Mouse (Mus musculus) adipocyte (in vitro differentiated cells): Measurements from ENCODE around the gene Pced1b.

Source experiments
- DNase-seq: peaks from one replicate; pipeline ENCODE4 v3.0.0-alpha.2; 2016; ENCODE audit warnings: low spot score

Pced1b gene

GRCm38 (mm10) chr15:97286731-97287130 is 39.8 kb downstream of the Pced1b start:
- DNase-seq, result no peak

DNA sequence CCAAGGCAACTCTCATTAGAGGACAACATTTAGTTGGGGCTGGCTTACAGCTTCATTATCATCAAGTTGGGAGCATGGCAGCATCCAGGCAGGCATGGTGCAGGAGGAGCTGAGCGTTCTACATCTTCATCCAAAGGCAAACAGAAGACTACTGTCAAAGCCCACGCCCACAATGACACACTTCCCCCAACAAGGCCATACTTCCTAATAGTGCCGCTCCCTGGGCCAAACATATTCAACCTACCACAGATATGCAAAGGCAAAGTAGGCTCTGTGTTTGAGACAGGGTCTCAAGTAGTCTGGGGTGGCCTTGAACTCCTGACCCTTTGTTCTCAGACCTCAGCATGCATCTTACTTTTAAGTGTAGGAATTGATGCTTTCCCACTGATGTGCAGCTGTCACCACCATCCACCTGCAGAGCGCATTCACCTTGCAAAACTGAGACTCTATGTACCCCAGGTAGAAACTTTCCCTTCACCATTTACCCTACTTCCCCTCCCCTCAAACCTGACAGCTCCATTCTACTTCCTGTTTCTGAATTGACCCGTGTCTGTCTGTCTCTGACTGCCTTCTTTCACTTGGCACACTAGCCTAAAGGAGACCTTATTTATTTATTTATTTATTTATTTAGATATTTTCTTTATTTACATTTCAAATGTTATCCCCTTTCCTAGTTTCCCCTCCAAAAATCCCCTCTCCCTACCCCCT is 40.7 kb downstream of the Pced1b start:
- no peak for DNase-seq

- DNase-seq, result no peak
Measured at GRCm38 (mm10) chr15:97288690-97289089, 41.8 kb downstream of the Pced1b start.

DNA sequence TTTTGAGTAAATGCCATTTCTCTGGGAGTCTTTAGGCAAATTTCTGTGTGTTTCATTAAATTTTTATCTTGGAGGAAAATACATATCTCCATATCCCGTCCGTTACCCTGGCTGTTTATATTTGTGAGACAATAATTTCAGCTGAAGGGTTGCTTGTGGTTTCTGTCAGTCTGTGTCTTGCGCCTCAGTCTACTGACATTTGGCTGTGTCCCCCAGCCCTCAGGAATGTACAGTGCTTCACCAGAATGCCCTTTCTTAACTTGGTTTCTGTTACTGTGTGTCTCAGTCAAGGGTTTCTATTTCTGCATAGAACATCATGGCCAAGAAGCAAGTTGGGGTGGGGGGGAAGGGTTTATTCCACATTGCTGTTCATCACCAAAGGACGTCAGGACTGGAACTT is 42.3 kb downstream of the Pced1b start:
- no peak for DNase-seq

GRCm38 (mm10) chr15:97290351-97290750 is 43.4 kb downstream of the Pced1b start:
- DNase-seq, result no peak

DNA sequence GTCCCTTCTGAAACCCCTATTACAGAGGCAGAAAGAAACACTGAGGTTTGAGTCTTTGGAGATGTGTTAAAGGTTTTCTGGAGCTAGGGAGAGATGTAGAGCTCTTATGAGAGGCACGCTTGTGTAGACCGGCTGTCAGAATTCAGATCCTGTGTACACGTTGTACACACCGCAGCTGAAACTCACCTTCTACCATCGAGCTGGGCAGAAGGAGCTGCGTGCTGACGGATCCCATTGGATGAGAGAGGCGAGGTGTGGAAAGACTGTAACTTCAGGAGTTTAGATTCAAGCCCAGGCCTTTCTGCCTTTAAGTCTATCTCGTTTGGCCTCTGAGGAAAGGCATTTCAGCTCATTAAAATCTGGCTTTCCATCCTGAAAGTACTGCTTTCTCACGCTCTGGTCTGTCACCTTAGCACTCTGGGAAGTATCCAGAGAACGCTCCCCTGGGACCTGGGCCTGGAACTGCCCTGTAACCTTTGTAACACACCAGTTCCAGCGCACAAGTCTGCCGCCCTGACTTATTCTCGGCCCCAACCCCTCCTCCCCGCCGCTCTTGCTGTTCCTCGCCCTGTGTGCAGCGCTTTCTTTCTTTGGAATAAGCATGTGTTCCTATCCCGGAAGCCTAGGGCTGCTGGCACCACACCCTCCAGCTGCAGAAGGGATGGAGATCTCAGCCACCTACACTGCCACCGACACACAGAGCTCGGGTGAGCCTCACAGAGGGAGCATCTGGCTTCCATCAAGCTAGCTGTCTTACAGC is 44.6 kb downstream of the Pced1b start:
- DNase-seq, result peak; percentile 84

DNA sequence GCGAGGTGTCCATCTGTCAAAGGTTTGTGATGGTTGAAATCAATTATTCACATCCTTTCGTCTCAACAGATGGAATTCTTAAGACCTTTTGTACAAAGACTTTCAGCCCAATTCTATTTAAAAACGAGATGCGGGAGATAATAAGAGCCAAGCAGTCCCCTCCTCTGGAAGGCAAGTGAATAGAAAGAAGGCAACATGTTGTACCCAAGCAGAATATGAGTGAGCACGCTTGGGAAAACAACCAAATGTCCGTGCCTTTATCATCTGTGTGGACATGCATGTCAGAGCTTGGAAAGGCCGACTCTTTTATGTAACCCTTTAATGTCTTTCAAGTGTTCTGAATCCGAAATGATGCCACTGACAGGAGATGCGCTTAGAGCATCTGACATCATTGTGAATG is 61.0 kb downstream of the Pced1b start:
- no peak for DNase-seq

DNA sequence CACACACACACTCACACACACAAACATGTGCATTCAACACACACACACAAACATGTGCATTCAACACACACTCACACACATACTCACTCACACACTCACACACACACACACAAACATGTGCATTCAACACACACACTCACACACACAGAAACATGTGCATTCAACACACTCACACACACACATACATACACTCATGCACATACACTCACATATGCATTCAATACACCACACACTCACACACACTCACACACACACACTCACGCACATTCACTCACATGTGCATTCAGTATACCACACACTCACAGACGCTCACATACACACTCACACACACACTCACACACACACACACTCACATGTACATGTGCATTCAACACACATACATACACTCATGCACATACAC is 62.6 kb downstream of the Pced1b start:
- no peak for DNase-seq

DNA sequence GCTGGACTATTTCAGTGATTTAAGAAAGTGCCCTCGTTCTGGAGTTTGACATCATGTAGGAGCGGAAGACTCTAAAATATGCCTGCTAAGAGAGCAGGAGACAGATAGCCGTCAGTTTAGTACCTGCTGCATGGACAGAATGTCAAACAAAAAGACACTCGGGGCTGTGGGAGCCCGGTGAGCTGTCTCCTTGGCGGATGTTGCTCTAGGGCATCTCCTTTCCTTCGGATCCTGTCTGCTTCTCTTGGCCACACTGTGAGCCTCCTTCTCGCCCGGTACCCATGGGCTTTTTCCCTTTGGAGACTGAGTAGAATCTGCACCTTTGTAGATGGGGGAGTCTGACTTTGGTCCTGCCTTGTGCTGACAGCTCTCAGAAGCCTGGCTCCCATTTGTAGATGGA is 63.3 kb downstream of the Pced1b start:
- DNase-seq, result no peak

DNA sequence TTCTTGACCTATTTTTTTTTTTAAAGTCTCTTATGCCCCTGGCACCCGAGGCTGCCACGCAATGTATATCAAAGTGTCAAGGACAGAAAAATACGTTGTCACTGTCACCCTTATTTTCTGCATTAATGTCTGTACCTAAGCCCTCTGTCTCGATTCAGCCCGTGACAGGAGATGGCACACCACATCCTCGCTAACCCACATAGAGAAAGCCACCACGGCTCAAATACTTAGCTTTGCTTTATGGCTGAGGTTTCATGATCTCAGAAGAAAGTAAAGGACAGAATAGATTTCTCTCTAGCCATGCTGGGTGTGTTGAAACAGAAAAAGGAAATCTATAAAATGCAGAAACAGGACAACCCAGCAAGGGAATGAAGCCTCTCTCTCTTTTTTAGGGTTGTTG is 64.3 kb downstream of the Pced1b start:
- no peak for DNase-seq

GRCm38 (mm10) chr15:97311937-97312336 is 65.0 kb downstream of the Pced1b start:
- no peak for DNase-seq

- DNase-seq, result no peak
Measured at GRCm38 (mm10) chr15:97314720-97315421, 68.0 kb downstream of the Pced1b start.

- DNase-seq, result no peak
Measured at GRCm38 (mm10) chr15:97315422-97315757, 68.5 kb downstream of the Pced1b start.

DNA sequence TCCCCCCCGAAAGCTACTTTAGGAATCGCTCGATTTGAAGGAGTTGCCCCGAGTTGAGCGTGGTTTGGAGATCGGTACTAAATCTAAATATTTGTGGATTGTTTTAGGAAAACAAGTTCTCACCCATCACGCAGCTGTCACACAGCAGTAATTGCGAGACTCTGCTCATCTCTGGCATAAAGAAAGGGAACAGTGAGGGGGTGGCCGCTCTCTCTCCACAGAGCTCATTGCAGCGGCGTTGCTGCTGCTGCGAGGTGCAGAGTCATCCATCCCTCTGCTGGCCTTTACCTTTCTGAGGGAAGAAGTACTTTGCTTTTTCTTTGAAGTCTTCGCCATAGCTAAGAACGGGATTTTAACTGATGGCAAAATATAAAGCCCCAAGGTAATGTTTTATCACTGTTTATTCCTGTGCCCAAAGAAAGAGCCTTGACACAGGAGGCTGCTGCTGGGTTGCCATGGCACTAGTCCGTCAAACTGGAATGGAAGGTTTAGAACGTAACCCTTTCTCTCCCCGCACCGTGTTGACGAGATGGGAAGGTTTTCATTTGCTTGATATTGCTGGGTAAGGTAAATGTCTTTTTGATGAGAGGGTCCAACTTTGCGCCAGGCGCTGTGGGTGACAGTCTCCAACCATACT is 71.6 kb downstream of the Pced1b start:
- DNase-seq, result no peak

- DNase-seq, result no peak
Measured at GRCm38 (mm10) chr15:97322821-97323220, 75.9 kb downstream of the Pced1b start.

DNA sequence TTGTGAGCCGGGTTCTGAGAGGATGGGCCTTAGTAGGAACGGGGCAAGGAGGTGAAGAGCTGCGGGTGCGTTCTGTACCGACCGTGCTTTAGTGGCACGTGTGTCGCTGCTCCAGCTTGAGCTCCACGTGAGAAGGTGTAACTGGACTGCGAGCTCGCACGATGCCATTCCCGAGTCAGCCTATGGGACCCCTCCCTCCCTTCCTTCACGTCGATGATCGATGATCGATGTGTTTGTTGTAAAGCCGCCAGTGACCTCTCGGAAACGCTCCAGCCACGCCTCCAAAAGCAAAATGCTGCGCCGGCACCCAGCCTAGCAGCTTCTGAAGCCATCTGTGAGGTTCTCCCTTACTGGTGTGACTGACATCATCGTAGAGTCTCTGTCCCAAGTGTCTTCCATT is 76.6 kb downstream of the Pced1b start:
- DNase-seq, result no peak

- no peak for DNase-seq
Measured at GRCm38 (mm10) chr15:97324311-97324710, 77.4 kb downstream of the Pced1b start.

- DNase-seq, result no peak
Measured at GRCm38 (mm10) chr15:97327500-97328081, 80.7 kb downstream of the Pced1b start.

DNA sequence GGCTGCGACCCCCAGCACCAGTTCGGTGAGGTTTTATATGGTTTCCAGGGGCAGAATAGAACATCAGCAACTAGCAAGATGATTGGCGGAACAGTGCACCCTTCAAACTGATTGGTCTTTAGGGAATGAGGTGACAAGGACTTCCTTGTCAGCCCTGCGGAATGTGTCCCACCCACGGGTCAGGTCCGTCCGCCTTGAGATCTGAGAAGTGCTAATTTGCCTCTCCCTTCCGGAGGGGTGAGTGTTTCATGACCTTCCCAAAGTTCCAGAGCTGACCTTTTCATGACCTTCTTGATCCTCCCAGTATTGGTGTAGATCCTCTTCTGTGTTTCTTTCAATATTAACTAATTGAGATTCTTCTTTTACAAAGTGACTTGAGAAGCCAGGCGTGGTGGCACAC is 85.7 kb downstream of the Pced1b start:
- no peak for DNase-seq

- DNase-seq, result no peak
Measured at GRCm38 (mm10) chr15:97337636-97338352, 90.9 kb downstream of the Pced1b start.

DNA sequence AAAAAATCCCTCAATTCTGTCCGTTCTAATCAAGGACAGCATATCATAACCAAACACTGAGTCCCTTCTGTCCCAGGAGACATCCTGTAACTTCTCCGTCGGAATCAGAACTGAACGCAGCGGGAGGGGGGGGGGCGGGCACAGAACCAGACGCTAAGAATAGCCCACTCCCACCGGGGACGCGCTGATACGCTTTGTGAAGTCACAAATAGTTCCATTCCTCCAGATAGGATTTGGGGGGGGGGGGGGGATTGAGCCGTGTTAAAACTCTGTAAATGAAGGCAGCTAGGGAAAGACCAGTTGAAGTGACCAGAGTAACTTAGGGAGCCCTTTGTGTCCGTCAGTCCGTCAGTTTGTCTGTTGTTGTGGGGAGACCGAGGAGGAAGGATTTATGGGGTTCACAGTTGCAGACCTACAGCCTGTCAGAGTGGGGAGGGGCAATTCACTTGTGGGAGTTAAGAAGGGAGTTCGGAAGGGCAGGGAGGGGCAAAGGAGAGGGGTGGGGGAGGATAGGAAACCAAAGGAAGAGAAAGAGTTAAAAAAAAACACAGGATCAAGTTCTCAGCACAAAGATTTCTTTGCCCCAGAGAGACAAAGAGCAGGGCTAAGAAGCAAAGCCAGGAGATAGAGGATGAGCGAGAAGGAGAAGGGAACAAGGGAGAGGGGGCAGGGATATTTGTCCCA is 91.6 kb downstream of the Pced1b start:
- no peak for DNase-seq
